Mouse (Mus musculus) stomach, postnatal 0 days (tissue): Measurements from ENCODE around the gene Akap13. TPM values are rescaled to one million over a fixed set of nuclear protein-coding genes. Genes with fewer than 3 reads are reported as not detected.

Source experiments
- ATAC-seq: fragments of 200-750 bp; cut with Nextera tagmentation; 2 replicates; pipeline ENCODE4 v1.8.0; 2017; ENCODE audit not compliant: low FRiP score, low TSS enrichment
- DNase-seq: peaks from one replicate; pipeline ENCODE4 v3.0.0-alpha.2; 2016; ENCODE audit warnings: low spot score
- H3K27ac ChIP-seq: fragments of 300-500 bp; sonication (generic); replicated peaks from 2 replicates; pipeline ENCODE4 v1.5.1; 2014; ENCODE audit warnings: mild to moderate bottlenecking, control low read depth
- H3K27me3 ChIP-seq: fragments of 300-500 bp; sonication (generic); 2 replicates; pipeline ENCODE4 v1.6.1; 2014; ENCODE audit warnings: low read length; ENCODE audit not compliant: control insufficient read depth, insufficient read depth
- H3K36me3 ChIP-seq: fragments of 300-500 bp; sonication (generic); 2 replicates; pipeline ENCODE4 v1.6.1; 2014; ENCODE audit warnings: low read length, mixed read lengths; ENCODE audit not compliant: control insufficient read depth, insufficient read depth
- H3K4me1 ChIP-seq: fragments of 300-500 bp; sonication (generic); replicated peaks from 2 replicates; pipeline ENCODE4 v1.6.1; 2014; ENCODE audit warnings: antibody characterized with exemption; ENCODE audit not compliant: control insufficient read depth, insufficient read depth
- H3K4me2 ChIP-seq: fragments of 300-500 bp; sonication (generic); replicated peaks from 2 replicates; pipeline ENCODE4 v1.6.1; 2014; ENCODE audit warnings: low read depth, mild to moderate bottlenecking, control low read depth, moderate library complexity
- H3K4me3 ChIP-seq: fragments of 300-500 bp; sonication (generic); 2 replicates; pipeline ENCODE4 v1.5.1; 2014; ENCODE audit warnings: low read depth, low read length, control low read depth
- H3K9ac ChIP-seq: fragments of 300-500 bp; sonication (generic); 2 replicates; pipeline ENCODE4 v1.6.1; 2014; ENCODE audit warnings: mild to moderate bottlenecking, low read length, control low read depth, mixed read lengths
- H3K9me3 ChIP-seq: fragments of 300-500 bp; sonication (generic); 2 replicates; pipeline ENCODE4 v1.6.1; 2016; ENCODE audit warnings: low read length; ENCODE audit not compliant: control insufficient read depth
- CTCF ChIP-seq: IDR thresholded peaks from 2 replicates; pipeline ENCODE4 v1.5.1; 2016; ENCODE audit warnings: antibody characterized with exemption, low read depth, mild to moderate bottlenecking, moderate library complexity
- EP300 ChIP-seq: optimal IDR thresholded peaks from 2 replicates; pipeline ENCODE3; 2016; ENCODE audit warnings: antibody characterized with exemption
- WGBS: fragments of 180-500 bp; shearing (Covaris S2); extraction: QIAGEN DNeasy Blood & Tissue Kit; methylation state at CpG from one replicate; pipeline ENCODE4 v1.1.7; 2014; 5-methylcytosine and 5-hydroxymethylcytosine counted together
- polyA plus RNA-seq: library from polyadenylated mRNA; unstranded; fragments of >200 nt; fragmentation: Nextera tagmentation; extraction: Ambion mirVana; gene quantifications from 2 replicates; pipeline ENCODE4 v1.2.1, GENCODE M21; 2015

Gene Akap13
- polyA plus RNA-seq, 1 experiment from 2014 or later = 18.8 TPM

GRCm38 (mm10) chr7:75440241-75440640, 15.1 kb upstream of the Akap13 start:
- ATAC-seq = no peak
- Histone ChIP-seq H3K27ac (no peak overlapping the region), H3K4me3 (no peak overlapping the region), H3K4me1 (no peaks in the 10 kb centered on the region), H3K9ac (no peak overlapping the region), H3K27me3 (no peaks in the 10 kb centered on the region), H3K36me3 (no peaks in the 10 kb centered on the region), H3K4me2 (no peak overlapping the region), H3K9me3 (no peaks in the 10 kb centered on the region)
- no peak for DNase-seq
- 77% methylated on average over 2 of the region's 2 CpGs for WGBS
- TF ChIP-seq CTCF (no peak), EP300 (no peak)

- DNase-seq (no peak), ATAC-seq (no peak)
- Histone ChIP-seq H3K36me3 (no peaks in the 10 kb centered on the region), H3K27me3 (no peaks in the 10 kb centered on the region), H3K4me1 (no peaks in the 10 kb centered on the region), H3K9me3 (no peaks in the 10 kb centered on the region), H3K27ac (no peak overlapping the region), H3K9ac (no peak overlapping the region), H3K4me2 (no peak overlapping the region), H3K4me3 (no peak overlapping the region)
- 87% methylated on average over 2 of the region's 2 CpGs for WGBS
- no peak for TF ChIP-seq EP300
- no peak for TF ChIP-seq CTCF
Observed at GRCm38 (mm10) chr7:75441947-75442346, 13.4 kb upstream of the Akap13 start.

GRCm38 (mm10) chr7:75456152-75456888, 986 bp downstream of the Akap13 start:
- Histone ChIP-seq H3K4me3 (peak overlapping the region; percentile 85), H3K36me3 (no peaks in the 10 kb centered on the region), H3K4me2 (peak overlapping the region; percentile 61), H3K27me3 (no peaks in the 10 kb centered on the region), H3K27ac (peak overlapping the region; percentile 98), H3K9ac (peak overlapping the region; percentile 94), H3K9me3 (no peaks in the 10 kb centered on the region), H3K4me1 (no peaks in the 10 kb centered on the region)
- no peak for TF ChIP-seq EP300
- 3% methylated on average over 24 of the region's 25 CpGs for WGBS
- ATAC-seq = no peak
- DNase-seq = no peak

- Histone ChIP-seq H3K9me3 (no peaks in the 10 kb centered on the region), H3K27me3 (no peaks in the 10 kb centered on the region), H3K4me2 (no peak overlapping the region), H3K4me1 (0 out of 2 replicates have a peak, but pooled peaks cover 2% of the 10 kb centered on the region), H3K4me3 (no peak overlapping the region), H3K9ac (no peak overlapping the region), H3K36me3 (no peaks in the 10 kb centered on the region), H3K27ac (no peak overlapping the region)
- 66% methylated on average over 1 of the region's 1 CpGs for WGBS
- TF ChIP-seq EP300 (no peak), CTCF (no peak)
- DNase-seq = no peak
- no peak for ATAC-seq
Observed at GRCm38 (mm10) chr7:75460290-75460689, 5.0 kb downstream of the Akap13 start.

- no peaks in the 10 kb centered on the region for H3K36me3 ChIP-seq
- no peaks in the 10 kb centered on the region for H3K9me3 ChIP-seq
- no peak overlapping the region for H3K27ac ChIP-seq
- no peak overlapping the region for H3K9ac ChIP-seq
- DNase-seq (no peak), ATAC-seq (no peak)
- H3K27me3 ChIP-seq = no peaks in the 10 kb centered on the region
- TF ChIP-seq CTCF (no peak), EP300 (no peak)
- 0 out of 2 replicates have a peak, but pooled peaks cover 2% of the 10 kb centered on the region for H3K4me1 ChIP-seq
- no peak overlapping the region for H3K4me2 ChIP-seq
- no peak overlapping the region for H3K4me3 ChIP-seq
Observed at GRCm38 (mm10) chr7:75463579-75464162, 8.3 kb downstream of the Akap13 start.

- ATAC-seq = no peak
- no peak overlapping the region for H3K9ac ChIP-seq
- H3K9me3 ChIP-seq = no peaks in the 10 kb centered on the region
- TF ChIP-seq EP300 (no peak), CTCF (no peak)
- no peak for DNase-seq
- no peak overlapping the region for H3K4me2 ChIP-seq
- H3K4me1 ChIP-seq = peaks cover 4% of the 10 kb centered on the region; the same call in 1 of the 2 replicates
- no peak overlapping the region for H3K4me3 ChIP-seq
- no peaks in the 10 kb centered on the region for H3K27me3 ChIP-seq
- 69% methylated on average over 7 of the region's 7 CpGs for WGBS
- no peak overlapping the region for H3K27ac ChIP-seq
- H3K36me3 ChIP-seq = no peaks in the 10 kb centered on the region
Observed at GRCm38 (mm10) chr7:75467791-75468190, 12.5 kb downstream of the Akap13 start.
